Mouse (Mus musculus) induced T-regulatory cell, adult 2 months (primary cell): Measurements from ENCODE around the gene Cox4i1.

Experiments
- DNase-seq: peaks from one replicate; pipeline ENCODE4 v3.0.0-alpha.2; 2012; ENCODE audit warnings: low read depth

Cox4i1 gene

GRCm38 (mm10) chr8:120696401-120697153 lies 28.6 kb downstream of the Cox4i1 start:
- DNase-seq: no peak

GRCm38 (mm10) chr8:120697154-120697978 lies 29.3 kb downstream of the Cox4i1 start:
- peak; percentile 50 for DNase-seq

- peak; percentile 61 for DNase-seq
Measured at GRCm38 (mm10) chr8:120697979-120698272, 29.9 kb downstream of the Cox4i1 start.

GRCm38 (mm10) chr8:120698426-120698825 lies 30.4 kb downstream of the Cox4i1 start:
- no peak for DNase-seq

- no peak for DNase-seq
Measured at GRCm38 (mm10) chr8:120699079-120699478, 31.1 kb downstream of the Cox4i1 start.

DNA sequence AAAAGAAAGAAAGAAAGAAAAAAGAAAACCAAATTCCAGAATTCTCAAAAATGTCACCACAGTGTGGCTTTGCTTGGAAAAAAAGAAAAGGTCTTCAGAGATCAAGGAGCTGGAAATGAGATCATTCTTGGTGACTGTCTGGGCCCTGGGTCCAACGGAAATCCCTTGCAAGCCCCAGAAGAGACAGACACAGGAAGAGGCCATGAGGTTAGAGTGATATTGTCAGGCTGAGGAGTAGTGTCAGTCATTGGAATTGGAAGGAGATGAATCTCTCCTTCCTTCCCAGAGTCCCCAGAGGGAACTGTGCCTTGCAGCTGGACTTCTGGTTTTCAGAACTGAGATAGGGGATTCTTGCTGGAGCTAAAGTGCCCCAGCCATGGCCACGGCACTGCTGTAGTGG lies 31.5 kb downstream of the Cox4i1 start:
- DNase-seq: peak; percentile 66

DNA sequence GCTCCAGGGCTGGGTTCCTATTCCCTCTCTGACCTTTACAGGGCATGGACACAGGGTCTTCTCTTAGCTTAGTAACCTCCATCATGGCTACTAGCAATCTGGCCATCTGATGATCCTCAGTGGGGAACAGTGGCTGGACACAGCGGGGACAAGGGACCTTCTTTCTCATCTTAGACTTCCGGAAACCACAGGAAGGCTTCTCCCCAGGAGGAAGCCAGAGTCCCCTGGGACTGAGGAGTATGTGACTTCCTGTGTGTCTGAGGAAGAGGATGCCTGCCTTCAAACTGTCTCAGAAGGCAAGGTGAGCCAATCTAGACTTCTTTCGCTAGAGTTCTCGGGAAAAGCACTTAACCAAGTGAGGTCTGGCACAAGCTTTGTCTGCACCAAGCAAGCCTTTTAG lies 32.0 kb downstream of the Cox4i1 start:
- peak; percentile 48 for DNase-seq

DNA sequence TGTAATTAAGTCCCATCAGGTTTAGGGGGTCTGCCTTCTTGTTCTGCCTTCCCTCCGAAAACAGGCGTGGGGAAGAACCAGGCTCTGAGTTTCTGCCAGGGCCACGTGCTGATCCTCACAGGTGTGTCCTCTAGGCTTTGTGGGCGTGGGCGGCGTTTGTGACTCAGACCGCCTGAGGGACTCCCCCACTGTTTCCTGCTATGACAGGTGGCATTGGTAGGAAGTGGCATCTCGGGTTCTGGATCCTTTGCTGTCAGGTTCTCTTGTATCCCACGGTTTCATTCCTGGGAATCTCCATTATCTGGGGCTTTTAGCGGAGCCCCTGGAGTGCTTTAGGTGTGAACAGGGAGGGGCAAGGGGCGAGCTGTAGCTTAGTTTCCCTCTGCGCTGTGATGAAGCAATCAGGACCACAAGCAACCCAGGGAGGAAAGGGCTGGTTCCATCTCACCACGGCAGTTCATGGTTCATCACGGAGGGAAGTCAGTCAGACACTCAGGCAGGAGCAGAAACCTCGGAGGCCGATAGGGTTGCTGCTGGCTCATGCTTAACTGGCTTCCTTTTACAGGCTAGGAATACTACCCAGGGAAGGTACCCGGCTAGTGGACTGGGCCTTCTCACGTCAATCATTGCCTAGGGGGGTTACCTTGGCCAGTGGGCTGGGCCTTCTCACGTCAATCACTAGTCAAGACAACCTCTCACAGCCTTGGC lies 33.9 kb downstream of the Cox4i1 start:
- peak; percentile 94 for DNase-seq

DNA sequence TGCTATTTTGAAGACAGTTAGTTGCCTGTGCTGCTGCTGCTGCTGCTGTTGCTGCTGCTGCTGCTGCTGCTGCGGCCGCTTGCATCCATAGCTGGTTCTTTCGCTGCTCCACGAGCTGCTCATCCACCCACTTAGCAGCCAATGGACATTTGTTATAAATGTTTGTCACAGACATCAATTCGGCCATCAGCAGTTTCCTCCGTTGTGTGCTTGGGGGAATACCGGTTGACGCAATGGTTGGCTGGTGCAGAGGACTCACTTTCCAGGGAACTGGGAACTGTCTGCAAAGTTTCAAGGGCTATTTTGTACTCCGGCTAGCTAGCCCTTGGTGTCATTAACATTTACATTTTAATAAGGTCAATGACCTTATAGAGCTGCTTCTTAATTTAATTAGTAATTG lies 36.2 kb downstream of the Cox4i1 start:
- no peak for DNase-seq

DNA sequence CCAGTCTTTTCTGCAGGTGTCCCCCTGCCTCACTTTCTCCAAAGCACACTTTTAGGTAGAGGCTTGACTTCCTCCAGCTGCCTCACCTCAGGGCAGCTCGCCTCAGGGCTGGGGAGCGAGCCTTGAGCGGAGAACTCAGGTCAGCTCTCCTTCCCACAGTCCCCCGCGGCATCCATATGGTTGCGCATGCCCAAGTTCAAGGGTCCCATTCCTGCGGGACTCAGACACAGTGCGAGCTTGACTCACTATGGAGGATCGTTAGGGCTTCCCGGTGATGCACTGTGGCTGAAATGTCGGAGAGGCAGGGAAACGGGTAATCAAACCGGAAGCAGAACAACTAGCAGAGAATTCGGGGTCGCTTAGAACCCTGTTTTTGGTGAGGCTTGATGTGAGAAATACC lies 37.1 kb downstream of the Cox4i1 start:
- no peak for DNase-seq

GRCm38 (mm10) chr8:120706193-120706592 lies 38.2 kb downstream of the Cox4i1 start:
- DNase-seq: no peak

DNA sequence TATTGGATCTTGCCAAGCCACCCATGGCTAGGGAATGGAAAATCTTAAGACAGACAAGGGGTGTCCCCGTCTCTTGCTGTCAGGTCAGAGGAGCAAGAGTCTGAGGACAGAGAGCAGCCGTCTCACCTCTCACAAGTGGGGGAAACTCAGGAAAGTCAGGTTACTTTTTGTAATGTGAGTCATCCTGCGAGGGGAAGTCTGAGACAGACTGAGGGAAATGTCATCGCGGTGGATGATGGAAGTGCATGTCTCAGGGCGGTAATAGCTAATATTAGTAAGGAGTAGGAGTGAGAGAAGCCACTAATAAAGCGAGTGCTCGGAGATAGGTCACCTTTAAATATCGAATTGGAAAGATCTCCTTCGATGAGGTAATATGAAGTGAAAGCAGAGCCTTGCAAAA lies 41.2 kb downstream of the Cox4i1 start:
- no peak for DNase-seq

DNA sequence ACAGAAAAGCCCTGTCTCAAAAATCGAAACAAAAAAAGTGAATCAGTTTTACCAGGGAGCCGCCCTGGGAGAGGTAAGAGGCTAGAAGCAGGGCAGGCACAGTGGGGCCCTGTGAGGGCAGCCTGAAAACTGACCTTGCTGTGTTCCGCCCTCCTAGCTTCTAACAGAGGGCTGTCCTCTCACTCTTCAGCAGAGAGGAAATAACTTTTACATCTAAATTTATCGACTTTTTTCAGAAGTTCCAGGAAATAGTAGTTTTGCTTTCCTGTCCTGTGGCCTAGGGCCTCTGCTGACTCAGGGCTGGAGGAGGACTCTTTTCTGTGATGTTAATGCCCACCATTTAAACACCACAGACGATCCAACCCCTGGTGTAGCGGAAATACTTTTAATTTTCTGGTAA lies 47.2 kb downstream of the Cox4i1 start:
- peak; percentile 75 for DNase-seq

DNA sequence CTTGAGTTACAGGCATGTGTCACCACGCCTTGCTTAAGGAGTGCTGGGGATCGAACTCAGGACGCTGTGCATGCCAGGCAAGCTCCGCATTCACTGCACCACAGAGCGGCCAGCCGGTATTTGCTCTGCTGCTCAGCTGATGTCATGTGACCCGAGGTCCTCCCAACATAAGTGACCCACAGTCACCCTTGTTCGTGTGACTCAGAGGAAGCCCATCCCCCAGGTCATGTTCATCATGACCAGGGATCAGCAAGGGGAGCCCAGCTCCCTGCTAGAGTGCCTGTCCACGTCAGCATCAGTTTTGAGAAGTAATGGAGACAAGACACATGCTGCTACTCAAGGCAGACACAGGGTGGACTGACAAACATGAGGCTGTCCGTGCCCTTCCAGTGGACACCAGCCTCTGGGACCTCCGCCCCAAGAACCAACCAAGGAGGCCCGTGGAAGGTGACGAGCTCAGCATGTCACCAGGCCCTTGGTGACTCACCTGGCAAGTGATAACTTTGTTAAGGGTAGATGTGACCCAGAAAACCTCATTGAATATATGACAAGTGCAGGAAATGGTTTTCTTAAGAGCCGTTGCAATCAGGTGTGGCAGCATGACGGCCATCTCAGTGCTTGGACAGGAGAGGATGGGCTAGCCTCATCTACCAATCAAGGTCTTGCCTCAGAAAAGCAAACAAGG lies 48.1 kb downstream of the Cox4i1 start:
- DNase-seq: peak; percentile 58

- DNase-seq: no peak
Measured at GRCm38 (mm10) chr8:120719586-120720236, 51.7 kb downstream of the Cox4i1 start.

DNA sequence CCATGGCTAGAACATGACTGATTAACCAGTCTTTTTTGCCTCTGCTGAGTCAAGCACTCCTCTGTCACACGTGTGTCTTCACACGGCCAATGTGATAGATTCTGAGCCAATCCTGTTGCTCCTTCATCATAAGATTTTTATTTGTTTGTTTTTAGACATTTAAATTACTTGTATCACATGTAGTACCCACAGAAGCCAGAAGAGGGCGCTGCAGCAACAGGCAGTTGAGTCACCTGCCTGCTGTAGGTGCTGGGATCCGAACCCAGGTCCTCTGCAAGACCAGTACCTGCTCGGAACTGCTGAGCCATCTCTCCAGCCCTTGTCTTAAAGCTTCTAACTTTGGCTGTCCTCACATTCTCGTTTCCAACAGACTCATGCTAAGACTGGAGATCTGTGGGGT lies 55.0 kb downstream of the Cox4i1 start:
- peak; percentile 51 for DNase-seq
